Mouse (Mus musculus) ES-CJ7 (cell line): Measurements from ENCODE around the gene Papola.

Experiments used
- DNase-seq: peaks from one replicate; pipeline ENCODE4 v3.0.0; 2011; ENCODE audit warnings: low read depth, low spot score

The Papola gene

DNA sequence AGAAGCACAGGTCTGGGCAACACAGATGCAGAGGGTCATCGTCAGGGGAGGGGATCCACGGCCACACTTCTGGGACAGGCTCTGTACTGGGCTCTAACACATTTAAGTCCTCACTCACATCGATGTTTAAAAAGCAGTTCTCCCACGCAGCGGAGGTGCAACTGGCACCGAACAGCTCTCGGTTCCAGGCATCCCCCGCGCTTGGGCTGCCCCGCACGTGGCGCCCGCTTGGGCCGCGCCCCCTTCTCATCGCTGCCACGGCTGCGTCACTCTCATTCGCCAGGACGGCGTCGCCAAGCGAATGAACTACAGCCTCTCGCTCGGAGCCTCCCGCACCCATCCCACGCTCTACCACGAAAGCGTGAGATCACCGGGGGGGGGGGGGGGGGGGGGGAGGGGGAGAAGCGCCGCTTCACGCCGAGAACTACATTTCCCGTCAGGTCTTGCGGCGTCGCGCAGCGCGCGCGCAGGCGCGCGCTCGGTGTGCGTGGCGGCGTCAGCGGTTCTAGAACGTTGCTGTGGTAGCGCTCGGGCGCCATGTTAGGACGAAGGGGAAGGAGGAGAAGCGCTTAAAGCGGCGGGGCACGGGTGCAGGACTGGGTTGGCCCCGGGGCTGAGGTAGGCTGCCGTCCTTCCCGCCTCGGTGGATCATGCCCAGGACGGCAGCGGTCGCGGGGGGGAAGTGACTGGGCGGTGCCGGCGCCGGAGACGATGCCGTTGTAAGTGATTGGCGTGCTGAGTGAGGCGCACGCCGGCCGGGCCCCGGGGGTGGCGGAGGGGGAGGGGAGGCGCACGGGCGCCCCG is at the start of gene Papola:
TSS of gene Papola (plus strand) at position 499 of the 804 bp plus-strand sequence.
- DNase-seq = peak; percentile 93

DNA sequence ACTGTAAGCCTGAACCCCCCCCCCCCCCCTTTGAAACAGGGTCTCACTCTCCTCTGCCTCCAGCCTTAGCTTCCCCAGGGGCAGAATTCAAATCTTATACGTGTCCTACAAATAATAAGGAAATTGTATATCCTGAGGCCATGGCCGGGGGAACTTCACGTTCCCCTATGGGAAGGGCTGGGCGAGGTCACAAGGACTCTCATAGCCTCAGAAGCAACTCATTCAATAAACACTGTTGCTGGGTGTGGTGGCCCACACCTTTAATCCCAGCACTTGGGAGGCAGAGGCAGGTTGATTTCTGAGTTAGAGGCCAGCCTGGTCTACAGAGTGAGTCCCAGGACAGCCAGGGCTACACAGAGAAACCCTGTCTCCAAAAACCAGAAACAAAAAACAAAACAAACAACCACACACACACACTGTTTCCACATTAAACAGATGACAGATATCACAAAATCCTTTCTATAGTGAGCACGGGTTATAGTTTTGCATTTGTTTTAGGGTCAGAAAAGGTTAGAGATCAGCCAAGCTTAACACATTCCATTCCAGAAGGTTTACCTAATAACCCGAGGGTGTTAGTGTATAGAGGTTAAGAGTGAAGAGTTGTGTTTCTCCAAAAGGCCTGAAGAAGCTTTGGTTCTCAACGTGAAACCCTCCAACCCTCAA is 49.1 kb upstream of the Papola start:
- peak; percentile 68 for DNase-seq

DNA sequence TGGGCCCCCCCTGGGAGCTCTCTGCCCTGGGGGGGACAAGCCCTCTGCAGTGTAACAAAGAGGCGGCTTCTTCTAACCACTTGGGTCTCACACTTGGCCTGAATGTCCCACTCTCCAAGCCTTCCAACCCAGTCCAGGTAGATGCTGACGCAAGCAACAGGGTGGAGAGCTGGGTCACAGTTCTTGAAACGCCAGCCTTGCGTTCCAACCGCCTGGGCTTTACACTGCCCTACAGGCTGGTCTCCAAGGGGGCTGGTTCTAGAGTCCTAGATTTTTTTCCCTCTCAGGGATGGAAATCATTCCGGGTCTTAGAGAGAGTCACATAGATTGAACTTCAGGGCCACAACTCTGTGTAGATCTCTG is 48.6 kb upstream of the Papola start:
- no peak for DNase-seq

DNA sequence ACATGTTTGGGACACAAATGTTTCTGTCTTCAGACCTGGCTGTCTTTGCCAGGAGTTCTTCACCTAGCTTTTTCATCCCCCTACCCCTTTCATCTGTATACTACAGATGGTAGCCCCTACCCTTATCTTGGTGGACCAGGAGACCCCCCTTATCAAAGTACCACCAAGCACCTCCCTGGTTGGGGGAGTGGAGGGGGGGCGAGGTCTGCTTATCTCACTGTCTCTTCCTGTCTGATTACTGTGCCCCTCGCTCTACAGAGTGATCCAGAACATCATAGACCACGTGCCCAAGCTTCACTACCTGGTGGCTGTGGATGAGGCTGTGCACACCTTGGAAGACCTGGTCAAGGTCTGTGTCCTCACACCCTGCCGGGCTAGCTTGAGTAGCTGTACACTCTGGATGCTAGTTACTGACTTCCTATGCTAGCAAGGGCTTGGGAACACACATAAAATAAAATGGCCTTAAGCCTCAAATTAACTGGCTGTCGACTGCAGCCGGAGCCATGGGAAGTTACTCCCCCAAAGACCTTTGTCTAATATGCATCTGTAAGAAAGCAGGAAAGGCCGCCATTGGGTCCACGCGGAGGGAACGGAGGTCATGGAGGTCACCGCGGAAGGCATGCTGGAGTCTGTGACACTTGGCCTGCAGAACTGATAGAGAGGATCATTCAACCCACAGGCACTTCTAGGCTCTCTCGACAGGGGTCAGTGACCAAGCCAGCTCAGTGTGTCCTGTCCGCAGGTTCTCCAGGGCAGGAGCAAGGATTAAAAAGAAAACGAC is 46.0 kb upstream of the Papola start:
- peak; percentile 51 for DNase-seq

DNA sequence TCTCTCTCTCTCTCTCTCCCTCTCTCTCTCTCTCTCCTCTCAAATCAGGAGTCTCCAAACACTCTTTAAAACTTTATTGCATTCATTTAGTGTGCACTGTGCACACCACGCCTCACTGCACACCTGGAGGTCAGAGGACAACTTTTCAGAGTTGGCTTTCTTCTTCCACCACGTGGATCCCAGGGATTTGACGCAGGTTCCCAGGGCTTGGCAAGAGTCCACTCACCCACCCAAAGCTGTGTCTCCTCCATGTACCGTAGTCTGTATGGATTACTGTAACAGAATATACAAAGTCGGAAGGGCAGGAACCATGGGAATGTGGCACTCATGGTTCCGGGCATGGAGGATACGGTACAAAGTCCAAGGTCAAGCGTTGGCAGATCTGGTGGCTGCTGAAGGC is 44.8 kb upstream of the Papola start:
- DNase-seq = no peak

DNA sequence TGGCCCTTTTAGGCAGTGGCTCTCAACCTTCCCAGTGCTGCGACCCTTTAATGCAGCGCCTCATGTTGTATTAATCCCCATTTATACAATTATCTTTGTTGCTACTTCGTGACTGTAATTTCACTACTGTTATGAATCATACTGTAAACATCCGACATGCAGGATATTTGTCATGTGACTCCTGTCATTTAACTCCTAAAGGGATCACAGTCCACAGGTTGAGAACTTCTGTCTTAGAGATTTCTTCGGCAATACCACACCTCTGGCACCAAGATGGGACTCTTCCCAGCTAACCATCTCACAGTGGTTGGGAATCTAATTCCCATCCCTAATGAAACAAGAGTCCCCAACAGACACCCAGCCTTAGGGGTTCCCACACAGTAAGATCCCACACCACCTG is 36.4 kb upstream of the Papola start:
- no peak for DNase-seq

DNA sequence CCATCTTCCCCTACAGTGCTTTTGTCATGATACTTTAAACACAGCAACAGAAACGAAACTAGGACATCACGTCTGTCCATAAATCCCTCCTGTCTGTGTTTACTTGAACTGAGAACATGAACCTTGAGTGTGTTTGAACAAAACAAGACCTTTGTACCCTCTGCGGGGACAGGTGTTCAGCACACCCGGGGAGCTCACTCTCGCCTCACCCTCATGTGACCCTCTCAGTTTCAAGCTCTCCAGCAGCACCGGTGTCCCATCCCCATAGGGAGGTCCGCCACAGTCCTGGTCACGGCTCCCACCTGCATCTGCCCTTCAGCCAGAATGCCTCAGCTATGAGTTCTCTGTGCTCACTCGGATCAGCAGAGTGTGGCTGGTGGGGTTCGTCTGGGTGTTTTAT is 30.7 kb upstream of the Papola start:
- DNase-seq = no peak

DNA sequence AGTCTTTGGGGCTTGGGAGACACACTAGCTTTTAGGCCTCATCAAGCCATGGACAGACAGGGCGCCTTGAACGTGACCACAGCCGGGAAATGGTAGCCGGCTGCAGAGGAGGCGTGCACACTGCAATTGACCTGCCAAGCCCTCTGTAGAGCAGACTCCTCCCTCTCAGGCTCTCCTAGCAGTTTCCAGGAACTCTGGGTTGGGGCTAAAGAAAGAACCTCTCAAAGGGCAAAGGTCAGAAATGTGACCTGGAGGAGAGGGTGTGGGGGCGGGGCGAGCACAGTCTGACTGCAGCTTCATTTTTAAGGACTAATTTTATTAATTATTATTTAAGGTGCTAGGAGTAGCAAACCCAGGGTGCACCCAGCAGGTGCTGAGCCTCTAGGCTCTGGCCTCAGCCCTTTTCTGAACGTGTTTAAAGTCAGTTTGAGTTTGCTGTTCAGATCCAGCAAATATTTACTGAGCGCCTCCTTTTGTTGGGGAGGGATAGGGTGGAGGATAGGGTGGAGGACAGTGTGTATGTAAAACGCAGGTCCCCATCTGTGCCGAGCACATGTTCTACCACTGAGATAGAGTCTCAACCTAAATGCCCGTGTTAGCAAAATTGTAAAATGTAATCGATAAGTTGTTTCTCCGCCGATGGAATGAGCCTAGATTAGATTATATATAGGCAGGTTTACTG is 26.5 kb upstream of the Papola start:
- DNase-seq = peak; percentile 96

DNA sequence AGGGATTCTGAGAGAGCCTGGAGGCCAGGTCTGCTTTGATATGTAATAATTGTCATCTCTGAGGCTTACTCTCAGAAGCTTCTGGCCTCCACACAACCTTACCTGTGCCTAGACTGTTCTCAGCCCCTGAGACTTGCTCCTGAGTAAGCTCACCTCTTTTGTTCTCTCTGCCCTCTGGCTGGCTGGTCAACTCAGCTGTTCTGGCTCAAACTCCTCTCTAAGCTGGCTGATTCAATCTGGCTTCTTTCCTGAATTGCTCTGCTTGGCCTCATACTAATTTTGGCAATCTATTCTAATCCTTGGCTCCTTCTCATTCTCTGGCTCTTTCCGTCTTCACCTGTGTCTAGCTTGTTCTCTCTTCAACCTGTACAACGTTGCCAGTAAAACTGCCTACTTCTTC is 25.6 kb upstream of the Papola start:
- DNase-seq = no peak

DNA sequence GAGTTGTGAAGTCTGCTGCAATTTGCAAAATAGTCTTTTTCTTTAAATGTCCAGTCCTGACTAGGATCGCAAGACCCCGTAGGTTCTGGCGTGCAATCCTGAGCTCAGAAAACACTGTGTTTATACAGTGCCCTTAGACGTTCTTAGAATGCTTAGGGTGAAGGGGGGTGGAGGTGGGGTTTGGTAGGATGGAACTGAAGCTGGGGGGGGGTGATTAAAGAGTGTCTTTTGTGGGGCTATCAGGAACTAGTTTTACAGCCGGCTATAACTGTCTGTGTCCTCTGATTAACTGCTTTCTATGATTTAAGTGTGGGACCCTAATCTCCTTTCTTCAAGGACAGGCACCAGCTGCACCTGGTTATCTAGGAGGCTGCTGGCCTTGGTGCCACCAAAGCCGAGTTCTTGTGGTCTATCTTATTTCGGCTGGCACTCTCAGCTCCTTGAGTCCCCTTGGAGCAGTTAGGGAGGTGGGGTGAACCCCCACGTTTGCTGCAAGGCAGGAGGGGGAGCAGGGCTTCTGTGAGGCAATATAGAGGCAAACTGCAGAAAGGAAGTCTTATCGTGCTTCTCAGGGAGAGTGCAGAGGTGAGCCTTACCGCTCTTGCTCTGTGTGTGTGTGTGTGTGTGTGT is 24.5 kb upstream of the Papola start:
- no peak for DNase-seq

DNA sequence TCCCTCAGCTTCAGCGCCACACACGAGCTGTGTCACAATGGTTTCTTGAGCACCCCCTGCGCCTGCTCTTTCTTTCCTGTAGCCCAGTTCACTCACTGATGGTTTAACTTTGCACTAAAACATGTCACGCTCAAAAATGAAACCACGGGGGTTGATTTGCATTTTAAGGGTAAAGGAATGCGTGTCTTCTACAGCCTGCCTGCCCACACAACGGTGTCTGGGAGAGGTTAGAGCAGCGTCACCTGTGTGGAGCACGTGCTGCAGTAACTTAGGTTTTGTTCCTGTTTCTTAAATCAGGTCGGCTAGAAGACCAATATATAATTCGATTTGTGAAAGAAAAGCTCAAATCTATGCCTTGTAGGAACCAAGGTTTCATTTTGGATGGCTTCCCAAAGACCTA is 23.3 kb upstream of the Papola start:
- no peak for DNase-seq

DNA sequence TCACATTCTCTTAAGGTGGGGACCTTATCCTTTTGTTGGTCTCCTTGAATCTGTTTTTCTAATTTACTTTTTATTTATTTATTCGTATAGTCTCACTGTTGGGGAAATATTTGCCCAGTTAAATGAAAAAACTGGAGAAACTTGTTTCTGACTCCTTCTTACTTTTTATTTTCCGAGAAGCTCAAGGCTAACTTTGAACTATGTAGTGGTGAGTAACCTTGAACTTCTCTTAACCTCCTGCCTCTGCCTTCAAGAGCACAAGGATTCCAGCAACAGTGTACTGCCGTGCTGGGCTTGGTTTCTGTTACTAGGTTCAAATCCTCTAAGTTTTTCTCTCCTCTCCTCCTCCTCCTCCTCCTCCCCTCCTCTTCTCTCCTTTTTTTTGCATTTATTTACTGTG is 22.9 kb upstream of the Papola start:
- DNase-seq = peak; percentile 47

DNA sequence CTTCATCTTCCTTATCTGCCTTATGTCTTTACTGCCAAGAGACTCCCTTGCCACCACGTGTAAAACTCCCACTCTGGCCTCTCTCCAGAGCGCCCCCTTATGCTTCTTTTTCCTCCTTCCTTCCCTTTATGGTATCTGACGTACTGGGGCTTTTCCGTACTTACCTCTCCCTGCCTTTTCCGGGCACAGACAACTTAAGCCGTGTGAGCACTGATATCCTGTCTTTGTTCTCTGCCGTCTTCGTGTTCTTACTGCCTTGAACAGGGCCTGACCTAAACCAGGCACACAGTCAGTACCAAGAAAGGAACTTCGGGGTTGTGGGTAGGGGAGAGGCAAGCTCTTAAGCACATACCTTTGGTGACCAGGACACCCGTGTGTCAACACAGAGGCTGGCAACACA is 14.8 kb upstream of the Papola start:
- DNase-seq = no peak

DNA sequence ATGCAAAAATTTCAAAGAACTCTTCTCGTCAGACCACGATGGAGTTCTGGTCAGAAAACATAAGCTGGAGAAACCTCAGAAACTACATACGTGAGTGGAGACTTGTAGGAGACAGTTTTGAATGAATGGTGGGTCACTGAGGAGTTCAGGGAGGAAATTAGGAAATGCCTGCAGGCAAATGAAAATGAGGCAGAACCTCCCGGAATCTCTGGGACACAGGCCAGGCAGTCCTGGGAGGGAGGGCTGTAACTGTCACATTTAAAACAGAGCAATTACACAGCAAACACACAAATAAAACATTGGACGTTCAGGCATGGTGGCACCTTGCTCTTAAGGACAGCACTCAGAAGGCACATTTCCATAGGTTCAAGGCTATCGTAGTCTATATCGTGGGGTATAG is 9.6 kb upstream of the Papola start:
- no peak for DNase-seq

DNA sequence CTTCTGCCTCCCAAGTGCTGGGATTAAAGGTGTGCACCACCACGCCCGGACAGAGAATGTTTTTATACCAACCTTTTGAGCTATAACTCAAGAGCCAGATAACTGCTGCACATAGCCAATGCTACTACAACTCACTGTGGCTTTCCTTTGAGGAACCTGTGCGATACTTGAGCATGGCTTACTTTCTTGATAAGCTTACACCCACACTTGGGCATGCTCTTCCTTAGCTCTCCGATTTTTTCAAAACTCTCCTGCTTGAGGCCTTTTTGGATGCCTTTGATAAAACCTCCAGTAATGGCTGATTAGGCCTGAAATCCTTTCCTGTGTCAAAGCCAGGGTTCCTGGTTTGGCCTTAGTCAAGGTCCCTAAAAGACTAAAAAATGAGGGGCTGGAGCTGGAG is 6.8 kb upstream of the Papola start:
- no peak for DNase-seq

DNA sequence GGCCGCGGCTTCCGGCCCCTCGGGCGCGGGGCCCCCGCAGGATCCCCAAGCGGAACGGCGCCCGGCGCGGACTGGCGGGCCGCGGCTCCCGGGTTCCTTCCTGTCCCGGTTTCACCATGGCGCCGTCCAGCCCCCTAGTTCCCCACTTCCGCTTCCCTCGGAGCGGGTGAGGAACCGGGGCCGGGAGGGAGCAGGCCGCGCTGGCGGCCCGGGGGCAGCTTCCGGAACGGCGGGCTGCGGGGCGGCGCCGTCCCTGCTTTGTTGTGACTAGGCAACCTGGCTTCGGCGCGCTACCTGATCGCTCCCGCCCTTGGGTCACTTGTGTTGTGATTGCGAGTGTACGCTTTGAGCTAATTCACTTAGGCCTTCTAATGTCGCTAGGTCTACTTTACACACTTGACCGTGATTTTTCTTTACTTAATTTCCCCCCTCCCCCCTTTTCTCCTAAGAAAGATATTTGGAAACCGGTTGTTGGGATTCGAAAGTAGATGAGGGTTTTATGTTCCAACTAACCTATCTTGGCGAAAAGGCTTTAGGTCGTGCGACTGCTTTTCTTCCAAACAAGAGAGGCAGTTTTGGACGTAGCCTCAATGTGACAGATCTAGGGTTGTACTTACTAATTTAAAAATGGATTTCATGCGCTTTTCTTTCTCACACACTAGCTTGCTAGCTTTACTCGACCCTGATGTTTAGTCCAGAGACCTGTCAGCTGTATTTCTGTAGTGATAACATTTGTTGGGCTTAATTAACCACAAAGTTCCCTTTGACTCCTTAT is 693 bp downstream of the Papola start:
- peak; percentile 43 for DNase-seq

DNA sequence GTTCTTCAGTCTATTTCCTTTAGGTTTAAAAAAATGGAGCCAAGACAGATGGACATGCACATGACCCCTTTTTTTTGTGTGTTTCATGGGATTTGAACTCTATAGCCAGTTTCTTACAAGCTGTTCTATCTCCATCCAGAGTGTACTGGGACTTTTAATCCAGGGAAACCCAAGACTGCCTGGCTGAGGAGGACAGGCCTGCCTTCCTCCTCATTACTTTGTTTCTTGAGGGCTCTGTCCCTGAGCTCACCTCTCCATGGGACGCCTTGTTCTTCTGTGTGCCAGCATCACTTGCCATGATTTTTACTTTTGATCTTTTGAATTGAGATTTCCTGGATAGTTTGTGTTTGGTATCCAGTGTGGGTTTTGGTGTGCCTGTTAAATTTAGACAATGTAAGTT is 1.6 kb downstream of the Papola start:
- no peak for DNase-seq

DNA sequence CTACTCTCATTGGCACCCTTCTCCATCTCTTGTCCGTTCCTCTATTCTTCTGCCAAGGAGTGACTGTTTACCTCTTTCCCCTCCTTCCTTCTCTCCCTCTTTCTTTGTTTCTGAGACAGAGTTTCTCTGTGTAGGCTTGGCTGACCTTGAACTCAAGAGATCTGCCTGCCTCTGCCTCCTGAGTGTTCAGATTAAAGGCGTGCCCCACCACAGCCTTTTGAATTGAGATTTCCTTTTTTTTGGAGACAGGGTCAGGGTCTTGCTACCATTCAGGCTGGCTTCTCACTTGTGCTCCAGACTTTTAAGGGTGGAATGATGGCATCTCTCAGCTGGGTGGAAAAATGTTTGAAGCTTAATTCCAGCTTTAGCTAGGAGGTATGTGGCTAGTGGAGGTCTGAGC is 3.1 kb downstream of the Papola start:
- peak; percentile 79 for DNase-seq

DNA sequence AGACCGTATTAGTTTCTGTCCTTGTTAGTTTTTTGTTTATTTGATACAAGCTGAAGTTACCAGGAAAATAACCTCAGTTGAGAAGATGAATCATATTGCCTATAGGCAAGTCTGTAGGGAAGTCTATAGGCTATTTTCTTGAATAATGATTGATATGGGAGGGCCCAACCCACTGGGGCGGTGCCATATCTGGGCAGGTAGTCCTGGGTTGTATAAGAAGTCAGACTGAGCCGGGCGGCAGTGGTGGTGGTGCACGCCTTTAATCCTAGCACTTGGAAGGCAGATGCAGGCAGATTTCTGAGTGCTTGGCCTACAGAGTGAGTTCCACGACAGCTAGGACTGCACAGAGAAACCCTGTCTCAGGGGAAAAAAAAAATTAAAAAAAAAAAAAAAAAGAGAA is 5.4 kb downstream of the Papola start:
- no peak for DNase-seq

DNA sequence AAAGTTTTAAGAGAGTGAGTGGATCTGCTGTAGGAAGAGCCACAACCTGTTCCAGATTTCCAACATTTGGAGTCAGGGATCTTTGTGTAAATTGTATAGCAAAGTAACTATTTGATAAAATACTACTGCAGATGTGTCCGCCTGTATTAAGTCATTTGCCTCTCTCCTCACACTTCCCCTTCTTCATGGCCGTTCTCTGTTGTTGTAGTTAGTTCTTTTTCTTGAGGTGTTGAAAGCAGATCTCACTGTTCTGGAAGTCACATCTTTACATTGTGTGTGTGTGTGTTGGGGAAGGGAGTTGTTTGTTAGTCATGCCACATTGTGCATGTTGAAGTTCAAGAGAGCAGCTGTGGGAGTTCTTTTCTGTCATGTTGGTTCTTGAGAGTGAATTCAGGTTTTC is 10.4 kb downstream of the Papola start:
- no peak for DNase-seq

DNA sequence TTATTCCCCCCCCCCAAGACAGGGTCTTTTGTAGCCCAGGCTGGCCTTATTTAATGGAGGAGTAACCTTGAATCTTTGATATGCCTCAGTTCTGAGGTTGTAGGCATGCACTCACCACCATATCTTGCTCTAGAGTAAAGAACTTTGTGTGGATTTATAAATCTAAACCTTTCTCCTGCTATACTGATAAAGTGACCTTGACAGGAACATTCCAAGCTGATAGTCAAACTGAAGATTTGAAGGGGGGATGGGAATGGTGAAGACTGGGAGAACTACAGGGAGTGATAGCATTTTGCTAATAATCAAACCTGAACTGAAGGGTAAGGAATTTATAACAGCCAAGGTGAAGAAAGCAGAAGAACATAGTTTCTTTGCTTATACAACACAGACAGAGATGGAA is 13.5 kb downstream of the Papola start:
- DNase-seq = no peak
